Comparison of ENCODE assay signal across 27 mouse cellular contexts in the genomic region with DNA sequence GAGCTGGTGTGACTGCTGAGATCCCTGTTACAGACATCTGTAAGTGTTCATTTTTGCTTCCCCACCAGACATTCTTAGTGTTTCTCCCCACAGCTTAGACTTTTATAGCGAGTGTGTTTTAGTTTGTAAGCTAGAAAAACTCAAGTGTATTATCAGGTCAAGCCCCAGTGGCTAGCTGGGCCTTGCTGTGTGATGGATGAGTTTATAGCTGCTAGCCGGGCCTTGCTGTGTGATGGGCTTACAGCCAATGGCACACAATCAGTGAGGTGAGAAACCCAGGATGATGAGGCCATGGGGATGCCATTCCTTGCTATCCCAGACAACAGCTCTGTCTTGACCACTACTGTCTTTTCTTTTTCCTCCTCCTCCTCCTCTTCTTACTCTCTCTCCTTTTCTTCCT.
"Had no signal": no experiment of that assay in that cellular context is flagged by ENCODE, and none has a peak within 500 bp of the region (broad histone marks: within the 10 kb centered on the region; RNA-seq: fewer than 3 reads in every experiment).

No protein-coding gene starts in this region.

- H3K4me2 ChIP-seq: embryonic facial prominence, embryonic 12.5 days; embryonic facial prominence, embryonic 13.5 days; embryonic facial prominence, embryonic 15.5 days; forebrain, embryonic 12.5 days; forebrain, embryonic 13.5 days; forebrain, embryonic 15.5 days had no signal

- H3K27me3 ChIP-seq: embryonic facial prominence, embryonic 12.5 days; embryonic facial prominence, embryonic 13.5 days; embryonic facial prominence, embryonic 15.5 days; forebrain, embryonic 12.5 days; forebrain, embryonic 13.5 days; forebrain, embryonic 15.5 days had no signal

- H3K27ac ChIP-seq: embryonic facial prominence, embryonic 10.5 days; embryonic facial prominence, embryonic 12.5 days; embryonic facial prominence, embryonic 13.5 days; embryonic facial prominence, embryonic 15.5 days; forebrain, embryonic 10.5 days; forebrain, embryonic 12.5 days; forebrain, embryonic 13.5 days; forebrain, embryonic 15.5 days; gastrocnemius, adult 2 months; heart, adult 2 months had no signal

- H3K4me3 ChIP-seq: embryonic facial prominence, embryonic 10.5 days; embryonic facial prominence, embryonic 12.5 days; embryonic facial prominence, embryonic 13.5 days; embryonic facial prominence, embryonic 15.5 days; erythroblast, embryonic 14.5 days; forebrain, embryonic 10.5 days; forebrain, embryonic 12.5 days; forebrain, embryonic 13.5 days; forebrain, embryonic 15.5 days; gastrocnemius, adult 2 months; heart, adult 2 months had no signal

- DNase-seq: cerebellum, adult 2 months; cerebellum, adult 8-10 months; cerebellum, adult 9-10 months; cerebellum, adult 9-11 months; cerebellum, postnatal 25 days; cerebellum, postnatal 36 days; embryo, embryonic 11 days; forebrain, postnatal 0 days; gastrocnemius, adult 2 months; gastrocnemius, postnatal 10 days; gastrocnemius, postnatal 14 days; gastrocnemius, postnatal 25 days; gastrocnemius, postnatal 36 days; heart, adult 11 months; heart, adult 18-20 months; heart, adult 2 months had no signal

- H3K9ac ChIP-seq: embryonic facial prominence, embryonic 12.5 days; embryonic facial prominence, embryonic 13.5 days; embryonic facial prominence, embryonic 15.5 days; forebrain, embryonic 12.5 days; forebrain, embryonic 13.5 days; forebrain, embryonic 15.5 days; forebrain, postnatal 0 days had no signal

- H3K4me1 ChIP-seq: embryonic facial prominence, embryonic 10.5 days; embryonic facial prominence, embryonic 12.5 days; embryonic facial prominence, embryonic 13.5 days; embryonic facial prominence, embryonic 15.5 days; forebrain, embryonic 10.5 days; forebrain, embryonic 12.5 days; forebrain, embryonic 13.5 days; forebrain, embryonic 15.5 days had no signal

- H3K36me3 ChIP-seq: embryonic facial prominence, embryonic 10.5 days; embryonic facial prominence, embryonic 12.5 days; embryonic facial prominence, embryonic 13.5 days; embryonic facial prominence, embryonic 15.5 days; forebrain, embryonic 10.5 days; forebrain, embryonic 12.5 days; forebrain, embryonic 15.5 days had no signal

- H3K9me3 ChIP-seq: embryonic facial prominence, embryonic 10.5 days; embryonic facial prominence, embryonic 12.5 days; embryonic facial prominence, embryonic 13.5 days; embryonic facial prominence, embryonic 15.5 days; forebrain, embryonic 10.5 days; forebrain, embryonic 12.5 days; forebrain, embryonic 13.5 days; forebrain, embryonic 15.5 days had no signal

- ATAC-seq: forebrain, embryonic 13.5 days; forebrain, embryonic 14.5 days; forebrain, embryonic 15.5 days; forebrain, embryonic 16.5 days; forebrain, postnatal 0 days had no signal
